Mouse (Mus musculus) lung, adult 2 months (tissue): ENCODE measurements around the gene Tnp2.

Source experiments
- CTCF ChIP-seq: fragments of 200-500 bp; IDR thresholded peaks from 2 replicates; pipeline ENCODE4 v1.5.1; 2011; ENCODE audit warnings: mild to moderate bottlenecking, low read length, control low read depth; ENCODE audit not compliant: insufficient read depth
- POLR2A ChIP-seq: fragments of 200-500 bp; IDR thresholded peaks from 2 replicates; pipeline ENCODE4 v1.6.1; 2011; ENCODE audit warnings: low read depth, mild to moderate bottlenecking, control low read depth, low read length, borderline replicate concordance; ENCODE audit errors: extremely low read depth

- TF ChIP-seq CTCF = no peak
- TF ChIP-seq POLR2A = no peak
Observed at GRCm38 (mm10) chr16:10790702-10791101, 2.2 kb upstream of the Tnp2 start, which contains the start of gene Prm3.
